Mouse (Mus musculus): Measurements from ENCODE around the gene Tubg1. TPM values are rescaled to one million over a fixed set of nuclear protein-coding genes. Genes with fewer than 3 reads are reported as not detected.

The Tubg1 gene
- polyA plus RNA-seq, 1 experiment from 2014 or later, result 72.6 TPM

DNA sequence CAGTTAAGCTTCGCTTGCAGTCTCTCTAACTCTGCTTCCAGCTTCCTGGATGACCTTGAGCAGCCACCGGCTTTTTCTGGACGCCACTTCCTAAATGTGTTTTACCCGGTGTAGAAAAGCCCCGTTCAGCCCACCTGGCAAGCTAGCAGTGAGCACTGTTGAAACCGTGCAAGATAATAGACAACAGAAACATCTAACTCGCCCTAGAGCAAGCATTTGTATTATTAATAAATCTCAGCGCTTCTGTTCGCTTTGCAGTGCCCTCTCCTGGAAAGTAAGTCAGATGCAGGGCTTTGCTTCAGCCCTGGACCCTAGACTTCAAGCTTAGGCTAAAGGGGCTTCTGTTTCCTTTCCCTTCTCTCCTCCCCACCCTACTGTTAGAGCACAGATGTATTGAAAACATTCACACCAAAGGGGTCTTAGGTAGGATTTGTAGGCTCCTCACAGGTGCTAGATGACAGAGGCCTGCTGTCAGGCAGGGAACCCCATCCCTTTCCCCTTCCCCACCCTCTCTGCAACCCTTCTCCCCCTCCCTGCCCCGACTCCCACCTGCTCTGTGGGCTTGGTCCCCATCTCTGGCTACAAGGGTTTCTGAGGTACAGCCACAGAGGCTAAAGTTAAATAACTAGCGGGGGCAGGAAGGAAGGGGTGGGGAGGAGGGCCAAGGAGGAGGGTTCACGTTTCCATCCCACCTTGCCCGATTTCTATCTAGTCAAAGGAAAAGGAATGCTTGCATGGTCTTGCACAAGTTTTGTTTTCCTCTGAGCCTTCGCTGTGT, 55.3 kb downstream of the Tubg1 start, which contains the start of gene Ccr10:
TSS of gene Ccr10 (minus strand) at position 593 of the 778 bp plus-strand sequence.
- Histone ChIP-seq H3K9me3 (replicated peaks; ENCODE audit: control insufficient read depth, low read length, poor library complexity, severe bottlenecking) (no peaks in the 10 kb centered on the region), H3K9ac (ENCODE audit: low read depth, low read length) (peak within 1 kb of the TSS; percentile 75), H3K27me3 (ENCODE audit: control insufficient read depth, insufficient read depth, low read depth, low read length) (peaks cover 18% of the 10 kb centered on the region; the same call in 1 of the 2 replicates), H3K4me3 (ENCODE audit: low read depth, low read length) (peak within 1 kb of the TSS; percentile 51), H3K27ac (ENCODE audit: low read length) (peak within 1 kb of the TSS; percentile 73), H3K4me1 (ENCODE audit: control insufficient read depth, insufficient read depth, low read length) (peaks cover 51% of the 10 kb centered on the region), H3K4me2 (ENCODE audit: low read length) (peak within 1 kb of the TSS; percentile 74), H3K36me3 (ENCODE audit: control insufficient read depth, insufficient read depth, low read length) (no peaks in the 10 kb centered on the region)
- no peak for ATAC-seq
- 18% methylated on average over 14 of the region's 14 CpGs for WGBS

DNA sequence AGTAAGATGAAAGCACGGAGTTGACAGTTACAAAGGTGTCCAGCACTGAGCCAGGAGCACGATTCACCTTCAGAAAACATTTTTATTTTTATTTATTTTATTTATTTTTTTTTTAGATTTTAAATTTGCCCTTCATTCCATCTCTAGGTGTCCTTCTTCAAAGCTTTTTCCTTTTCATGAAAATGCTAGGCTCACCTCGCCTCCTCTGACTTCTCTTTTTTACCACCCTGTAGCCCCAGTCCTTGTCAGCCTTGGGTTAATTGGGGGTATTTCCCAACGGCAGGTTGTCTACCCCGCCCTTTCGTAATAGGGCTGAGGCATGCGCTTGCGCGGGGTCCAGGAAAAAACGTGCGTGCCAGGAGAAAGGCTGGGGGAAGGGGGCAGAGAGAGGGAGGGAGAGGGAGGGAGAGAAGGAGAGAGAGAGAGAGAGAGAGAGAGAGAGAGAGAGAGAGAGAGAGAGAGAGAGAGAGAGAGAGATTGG, 55.9 kb downstream of the Tubg1 start:
- Histone ChIP-seq H3K4me1 (ENCODE audit: control insufficient read depth, insufficient read depth, low read length) (peaks cover 46% of the 10 kb centered on the region), H3K4me2 (ENCODE audit: low read length) (peak overlapping the region; percentile 74), H3K27ac (ENCODE audit: low read length) (peak overlapping the region; percentile 73), H3K9ac (ENCODE audit: low read depth, low read length) (peak overlapping the region; percentile 75), H3K4me3 (ENCODE audit: low read depth, low read length) (peak overlapping the region; percentile 51), H3K9me3 (replicated peaks; ENCODE audit: control insufficient read depth, low read length, poor library complexity, severe bottlenecking) (no peaks in the 10 kb centered on the region), H3K36me3 (ENCODE audit: control insufficient read depth, insufficient read depth, low read length) (no peaks in the 10 kb centered on the region), H3K27me3 (ENCODE audit: control insufficient read depth, insufficient read depth, low read depth, low read length) (peaks cover 18% of the 10 kb centered on the region; the same call in 1 of the 2 replicates)
- 7% methylated on average over 11 of the region's 11 CpGs for WGBS
- ATAC-seq, result no peak

Small RNAs within 50 kb of the gene (microRNA-seq; reads per million reads assigned to microRNA genes)
- not detected for gene Gm27626

Other genes starting within 250 kb of the Tubg1 start
- 37.3 and 39.0 TPM in 2 replicates for gene Stat3, start 180.4 kb upstream of the Tubg1 start, polyA plus RNA-seq (2015; fragmentation: Nextera tagmentation; extraction: Ambion mirVana)
- gene Cavin1, start 149.1 kb upstream of the Tubg1 start, polyA plus RNA-seq (2015; fragmentation: Nextera tagmentation; extraction: Ambion mirVana), result 40.0 TPM in 2 replicates
- gene Atp6v0a1, start 110.5 kb upstream of the Tubg1 start, polyA plus RNA-seq (2015; fragmentation: Nextera tagmentation; extraction: Ambion mirVana), result 155 and 172 TPM in 2 replicates
- 13.2 and 14.2 TPM in 2 replicates for gene Naglu, start 49.9 kb upstream of the Tubg1 start, polyA plus RNA-seq (2015; fragmentation: Nextera tagmentation; extraction: Ambion mirVana)
- gene Hsd17b1, start 41.5 kb upstream of the Tubg1 start, polyA plus RNA-seq (2015; fragmentation: Nextera tagmentation; extraction: Ambion mirVana), result 0.21 and 0.49 TPM in 2 replicates
- gene Coasy, start 37.4 kb upstream of the Tubg1 start, polyA plus RNA-seq (2015; fragmentation: Nextera tagmentation; extraction: Ambion mirVana), result 42.0 and 43.5 TPM in 2 replicates
- 93.8 and 96.5 TPM in 2 replicates for gene Mlx, start 32.7 kb upstream of the Tubg1 start, polyA plus RNA-seq (2015; fragmentation: Nextera tagmentation; extraction: Ambion mirVana)
- 15.2 and 17.6 TPM in 2 replicates for gene Psmc3ip, start 24.5 kb upstream of the Tubg1 start, polyA plus RNA-seq (2015; fragmentation: Nextera tagmentation; extraction: Ambion mirVana)
- gene Retreg3, start within 50 bp of the Tubg1 start, polyA plus RNA-seq (2015; fragmentation: Nextera tagmentation; extraction: Ambion mirVana), result 24.4 and 25.4 TPM in 2 replicates
- gene Tubg2, start 36.0 kb downstream of the Tubg1 start, polyA plus RNA-seq (2015; fragmentation: Nextera tagmentation; extraction: Ambion mirVana), result 62.9 and 71.4 TPM in 2 replicates
- gene Cntnap1, start 50.6 kb downstream of the Tubg1 start, polyA plus RNA-seq (2015; fragmentation: Nextera tagmentation; extraction: Ambion mirVana), result 4.2 and 4.7 TPM in 2 replicates
- gene Plekhh3, start 51.4 kb downstream of the Tubg1 start, polyA plus RNA-seq (2015; fragmentation: Nextera tagmentation; extraction: Ambion mirVana), result 6.5 and 7.6 TPM in 2 replicates
- gene Ccr10, start 55.5 kb downstream of the Tubg1 start, polyA plus RNA-seq (2015; fragmentation: Nextera tagmentation; extraction: Ambion mirVana), result 0.47 and 0.62 TPM in 2 replicates
- 30.8 and 34.4 TPM in 2 replicates for gene Ezh1, start 106.5 kb downstream of the Tubg1 start, polyA plus RNA-seq (2015; fragmentation: Nextera tagmentation; extraction: Ambion mirVana)
- gene Ramp2, start 126.1 kb downstream of the Tubg1 start, polyA plus RNA-seq (2015; fragmentation: Nextera tagmentation; extraction: Ambion mirVana), result 79.5 and 83.8 TPM in 2 replicates
- 115 and 119 TPM in 2 replicates for gene Vps25, start 133.8 kb downstream of the Tubg1 start, polyA plus RNA-seq (2015; fragmentation: Nextera tagmentation; extraction: Ambion mirVana)
- 6.4 and 7.4 TPM in 2 replicates for gene Wnk4, start 140.6 kb downstream of the Tubg1 start, polyA plus RNA-seq (2015; fragmentation: Nextera tagmentation; extraction: Ambion mirVana)
- gene Cntd1, start 159.1 kb downstream of the Tubg1 start, polyA plus RNA-seq (2015; fragmentation: Nextera tagmentation; extraction: Ambion mirVana), result 0.71 and 0.80 TPM in 2 replicates
- 208 and 224 TPM in 2 replicates for gene Coa3, start 159.2 kb downstream of the Tubg1 start, polyA plus RNA-seq (2015; fragmentation: Nextera tagmentation; extraction: Ambion mirVana)
- gene Becn1, start 182.3 kb downstream of the Tubg1 start, polyA plus RNA-seq (2015; fragmentation: Nextera tagmentation; extraction: Ambion mirVana), result 159 and 177 TPM in 2 replicates
- gene Psme3, start 196.3 kb downstream of the Tubg1 start, polyA plus RNA-seq (2015; fragmentation: Nextera tagmentation; extraction: Ambion mirVana), result 107 and 121 TPM in 2 replicates
- gene Aoc2, start 205.1 kb downstream of the Tubg1 start, polyA plus RNA-seq (2015; fragmentation: Nextera tagmentation; extraction: Ambion mirVana), result 2.0 and 2.2 TPM in 2 replicates
- 0.13 and 0.14 TPM in 2 replicates for gene Aoc3, start 210.7 kb downstream of the Tubg1 start, polyA plus RNA-seq (2015; fragmentation: Nextera tagmentation; extraction: Ambion mirVana)
- not detected in 2 replicates for gene G6pc, start 247.6 kb downstream of the Tubg1 start, polyA plus RNA-seq (2015; fragmentation: Nextera tagmentation; extraction: Ambion mirVana)